Mouse (Mus musculus): Measurements from ENCODE around the gene Ddr1. TPM values are rescaled to one million over a fixed set of nuclear protein-coding genes. Genes with fewer than 3 reads are reported as not detected.
A peak's percentile ranks its signal among the peaks of the same experiment; 100 is the strongest.

The Ddr1 gene
- total RNA-seq, 2 experiments from 2014 or later = 69.6 to 71.4 TPM

DNA sequence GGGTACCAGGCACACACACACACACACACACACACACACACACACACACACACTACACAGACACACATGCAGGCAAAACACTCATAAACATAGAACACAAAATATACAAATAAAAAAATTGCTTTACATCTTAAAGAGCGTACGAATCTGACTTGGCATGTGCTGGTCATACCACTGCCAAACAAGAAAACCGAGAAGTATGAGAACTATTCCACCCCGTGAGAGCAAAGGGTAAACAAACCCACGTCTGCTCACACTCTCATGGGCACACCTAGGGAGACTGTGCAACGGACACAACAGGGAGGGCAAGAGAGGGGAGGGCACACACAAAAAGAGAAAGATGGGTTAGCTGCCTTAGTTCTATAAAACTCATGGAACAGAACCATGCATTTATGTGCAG, 7.7 kb downstream of the Ddr1 start:
- DNase-seq (ENCODE audit: low spot score in 2 of 2) = no peak

DNA sequence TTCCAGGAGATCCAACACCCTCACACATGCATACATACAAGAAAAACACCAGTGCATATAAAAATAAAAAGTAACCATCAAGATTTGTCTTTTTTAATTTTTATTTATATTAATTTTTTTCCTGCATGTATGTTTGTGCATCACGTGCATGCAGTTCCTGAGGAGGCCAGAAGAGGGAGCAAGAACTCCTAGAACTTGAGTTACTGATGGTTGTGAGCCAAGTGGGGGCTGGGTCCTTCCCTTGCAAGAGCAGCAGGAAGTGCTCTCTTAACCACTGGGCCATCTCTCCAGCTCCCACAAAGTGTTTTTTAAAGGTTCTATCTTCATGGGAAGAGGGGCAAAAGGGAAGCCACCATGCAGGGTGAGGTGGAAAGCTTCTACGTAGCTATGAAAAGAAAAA, 9.1 kb downstream of the Ddr1 start:
- DNase-seq (ENCODE audit: low spot score in 2 of 2) = peak in 1 of 2 experiments; percentile 57

DNA sequence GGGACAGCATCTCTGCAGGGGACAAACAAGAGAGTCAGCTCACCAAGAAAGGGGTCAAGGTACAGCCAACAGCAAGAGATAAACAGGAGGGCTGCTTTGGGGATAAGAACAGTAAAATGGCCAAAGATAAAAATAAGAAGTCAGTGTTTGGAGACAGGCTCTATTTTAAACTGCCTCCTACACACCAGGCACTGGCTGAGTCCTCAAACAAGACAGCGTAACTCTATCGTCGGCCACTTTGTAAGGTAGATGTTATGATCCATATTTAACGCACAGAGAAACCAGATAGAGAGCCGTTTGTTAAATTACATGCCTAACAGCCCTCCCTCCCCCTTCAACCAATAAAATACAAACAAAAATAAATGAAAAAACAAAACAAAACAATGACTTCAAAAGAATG, 10.5 kb downstream of the Ddr1 start:
- DNase-seq (ENCODE audit: low spot score in 2 of 2) = no peak

DNA sequence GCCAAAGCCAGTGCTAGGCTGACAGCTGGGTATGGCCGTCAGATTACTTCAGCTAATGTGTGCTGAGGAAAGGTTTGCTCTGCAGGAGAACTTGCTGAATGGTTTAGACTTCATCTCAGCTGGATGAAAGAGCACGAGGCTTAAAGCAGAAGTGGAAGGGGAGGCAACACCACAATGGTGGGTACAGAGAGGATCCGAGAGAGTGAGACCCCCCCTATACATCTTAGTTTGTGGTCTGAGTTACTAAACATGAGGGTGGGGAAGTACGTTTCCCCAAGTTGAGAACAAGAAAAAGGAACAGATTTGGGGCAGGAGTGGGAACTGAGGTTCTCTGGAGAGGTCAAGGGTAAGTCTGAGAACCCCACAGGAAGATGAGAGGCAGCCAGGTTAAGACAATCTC, 12.1 kb downstream of the Ddr1 start:
- no peak for DNase-seq (ENCODE audit: low spot score in 2 of 2)

GRCm38 (mm10) chr17:35691811-35692210, 12.6 kb downstream of the Ddr1 start:
- DNase-seq (ENCODE audit: low spot score in 2 of 2) = no peak

GRCm38 (mm10) chr17:35689936-35690645, 14.3 kb downstream of the Ddr1 start:
- DNase-seq (ENCODE audit: low spot score in 2 of 2) = no peak

DNA sequence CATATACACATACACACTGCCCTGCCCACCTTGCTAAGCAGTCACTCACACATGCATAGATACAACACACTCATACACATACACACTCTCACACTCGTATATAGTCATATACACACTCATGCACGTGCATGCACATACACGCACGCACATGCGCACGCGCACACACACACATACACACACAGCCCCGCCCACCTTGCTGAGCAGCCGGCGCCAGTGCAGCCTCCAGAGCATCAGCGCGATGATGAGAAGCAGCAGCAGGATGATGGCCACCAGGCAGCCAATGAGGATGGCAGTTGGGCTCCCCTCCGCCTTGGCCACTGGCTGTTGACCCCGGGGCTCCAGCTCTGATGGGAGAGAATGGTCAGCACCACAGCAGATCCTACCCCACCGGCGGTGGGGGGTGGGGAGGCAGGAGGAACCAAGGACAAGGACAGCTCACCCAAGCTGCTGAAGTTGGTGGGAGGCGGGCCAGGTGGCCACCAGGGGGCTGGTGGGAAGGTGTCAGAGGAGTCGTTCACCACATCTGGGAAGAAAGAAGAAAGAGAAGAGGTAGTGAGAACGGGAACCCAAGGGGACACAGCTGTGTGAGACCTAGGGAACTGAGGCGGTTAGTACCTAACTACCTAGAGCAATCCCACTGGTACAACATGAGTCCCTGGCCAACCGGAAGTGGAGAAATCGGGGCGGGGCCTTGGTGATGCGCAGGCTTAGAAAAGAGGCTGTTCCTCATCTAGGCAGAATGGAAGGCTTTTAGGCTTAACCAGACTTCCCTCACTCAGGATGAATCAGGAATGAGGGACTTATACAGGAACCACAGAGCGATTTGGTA, 15.9 kb downstream of the Ddr1 start:
- no peak for DNase-seq (ENCODE audit: low spot score in 2 of 2)

- no peak for DNase-seq (ENCODE audit: low spot score in 2 of 2)
Measured at GRCm38 (mm10) chr17:35685061-35685460, 19.4 kb downstream of the Ddr1 start.

GRCm38 (mm10) chr17:35681986-35682385, 22.4 kb downstream of the Ddr1 start:
- no peak for DNase-seq (ENCODE audit: low spot score in 2 of 2)

DNA sequence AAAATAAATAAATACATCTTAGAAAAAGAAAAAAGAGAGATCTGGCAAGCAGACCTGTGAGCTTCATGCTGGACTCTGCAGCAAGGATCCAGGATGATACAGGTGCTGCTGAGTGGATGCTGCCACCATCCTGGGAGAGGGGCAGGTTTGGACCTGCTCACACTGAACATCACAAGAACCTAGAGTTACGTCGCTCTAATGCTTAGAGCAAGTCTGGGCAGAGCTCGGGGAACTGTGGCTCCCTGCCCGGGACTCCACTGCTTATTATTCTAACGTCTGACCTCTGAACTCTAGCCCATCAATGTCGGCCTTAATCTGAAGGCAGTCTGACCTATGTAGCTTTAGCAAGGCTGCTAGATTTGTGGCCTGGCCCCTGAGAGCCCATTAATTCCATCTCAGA, 23.8 kb downstream of the Ddr1 start:
- no peak for DNase-seq (ENCODE audit: low spot score in 2 of 2)

DNA sequence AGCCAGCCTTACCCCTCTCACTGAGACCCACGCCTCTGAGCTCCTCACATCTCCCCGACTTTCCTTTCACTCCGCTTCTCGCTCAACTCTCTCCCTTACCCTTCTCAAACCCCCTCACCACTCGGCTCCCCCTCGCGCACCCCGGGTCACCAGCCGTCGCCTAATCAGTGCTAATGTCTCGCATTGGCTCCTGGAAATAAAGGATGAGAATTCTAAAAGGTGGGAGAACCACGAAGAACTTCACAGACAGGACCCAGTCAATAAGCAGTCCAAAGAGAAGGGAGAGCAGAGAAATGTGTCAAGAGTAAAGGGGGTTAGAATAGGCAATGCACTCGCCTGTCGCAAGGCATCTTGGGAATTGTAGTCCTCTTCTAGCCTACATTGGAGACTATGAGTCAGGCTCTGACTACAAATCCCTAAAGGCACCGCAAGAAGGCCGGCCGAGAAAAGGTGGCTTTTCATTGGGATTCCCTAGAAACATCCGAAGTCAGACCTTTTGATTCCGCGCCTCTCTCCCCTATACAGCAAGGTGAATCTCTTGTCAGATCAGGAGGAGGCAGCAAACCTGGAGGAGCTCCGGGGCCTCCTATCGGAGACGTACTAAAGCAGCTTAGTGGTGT, 30.9 kb downstream of the Ddr1 start, which contains the start of gene Gtf2h4:
TSS of gene Gtf2h4 (minus strand) at position 324 of the 620 bp plus-strand sequence.
- DNase-seq (ENCODE audit: low spot score in 2 of 2) = peak; percentile 62 to 85

DNA sequence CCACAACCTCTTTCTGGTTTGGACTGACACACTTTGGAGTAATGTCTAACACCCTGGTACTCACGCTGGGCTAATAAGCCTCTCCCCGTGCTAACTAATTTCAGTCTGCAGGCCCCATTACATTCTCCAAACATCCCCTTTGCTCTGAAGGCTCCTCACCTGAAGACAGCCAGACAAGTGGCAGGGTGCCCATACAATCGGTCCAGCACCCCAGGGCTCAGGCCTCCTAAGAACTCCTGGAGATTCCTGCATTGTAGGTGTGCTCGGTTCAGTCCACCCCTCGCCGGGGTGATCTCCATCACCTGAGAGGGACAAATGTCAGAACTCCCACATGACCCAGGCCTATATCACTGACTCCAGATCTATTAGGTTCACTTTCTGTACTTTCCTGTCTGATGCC, 31.9 kb downstream of the Ddr1 start:
- no peak for DNase-seq (ENCODE audit: low spot score in 2 of 2)

DNA sequence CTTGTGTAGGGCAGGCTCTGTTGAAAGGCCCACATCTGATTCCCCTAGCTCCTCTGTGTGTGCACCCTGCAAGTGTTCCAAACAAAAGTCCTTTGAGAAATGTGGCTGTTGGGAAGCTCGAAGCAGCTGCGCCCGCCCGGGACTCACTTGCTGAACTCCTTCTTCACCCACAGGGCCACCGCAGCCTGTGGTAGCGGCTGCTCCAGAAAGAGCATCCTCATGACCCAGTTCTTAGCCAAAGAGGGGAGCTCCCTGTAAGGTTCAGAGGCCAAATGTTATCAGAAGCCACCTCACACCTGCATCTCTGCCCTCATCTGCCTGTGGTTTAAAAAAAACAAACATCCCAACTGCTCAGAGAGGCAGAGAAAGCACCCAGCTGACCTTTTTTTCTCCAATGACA, 32.6 kb downstream of the Ddr1 start:
- no peak for DNase-seq (ENCODE audit: low spot score in 2 of 2)

- DNase-seq (ENCODE audit: low spot score in 2 of 2) = no peak
Measured at GRCm38 (mm10) chr17:35669731-35670130, 34.7 kb downstream of the Ddr1 start.

- DNase-seq (ENCODE audit: low spot score in 2 of 2) = peak; percentile 94 to 95
Measured at GRCm38 (mm10) chr17:35667334-35668065, 36.9 kb downstream of the Ddr1 start, which contains the start of gene Vars2. Gene Vars2, minus strand, starts transcription at chr17:35667592.

DNA sequence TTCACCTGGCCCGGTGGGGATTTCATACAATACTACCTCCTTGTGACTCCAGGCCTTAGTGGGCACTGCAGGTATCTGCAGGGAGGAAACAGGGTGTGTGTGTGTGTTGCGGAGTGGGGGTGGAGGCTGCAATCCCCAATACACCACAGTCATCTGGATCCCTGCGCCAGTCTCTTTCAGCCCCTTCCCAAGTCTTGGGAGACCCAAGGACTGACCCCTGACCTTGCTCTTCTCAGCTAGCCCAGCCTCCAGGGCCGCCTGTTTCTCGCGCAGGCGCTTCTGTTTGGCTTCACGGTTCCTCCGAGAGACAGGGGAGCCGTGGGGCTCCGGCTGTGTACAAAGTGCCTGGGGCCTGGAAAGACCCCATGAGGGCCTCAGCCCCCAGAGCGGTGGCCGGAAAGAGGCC, 37.6 kb downstream of the Ddr1 start:
- DNase-seq (ENCODE audit: low spot score in 2 of 2) = no peak

GRCm38 (mm10) chr17:35665957-35666515, 38.4 kb downstream of the Ddr1 start:
- DNase-seq (ENCODE audit: low spot score in 2 of 2) = no peak

GRCm38 (mm10) chr17:35653086-35653485, 51.3 kb downstream of the Ddr1 start:
- DNase-seq (ENCODE audit: low spot score in 2 of 2) = no peak

- no peak for DNase-seq (ENCODE audit: low spot score in 2 of 2)
Measured at GRCm38 (mm10) chr17:35649429-35649828, 55.0 kb downstream of the Ddr1 start.

DNA sequence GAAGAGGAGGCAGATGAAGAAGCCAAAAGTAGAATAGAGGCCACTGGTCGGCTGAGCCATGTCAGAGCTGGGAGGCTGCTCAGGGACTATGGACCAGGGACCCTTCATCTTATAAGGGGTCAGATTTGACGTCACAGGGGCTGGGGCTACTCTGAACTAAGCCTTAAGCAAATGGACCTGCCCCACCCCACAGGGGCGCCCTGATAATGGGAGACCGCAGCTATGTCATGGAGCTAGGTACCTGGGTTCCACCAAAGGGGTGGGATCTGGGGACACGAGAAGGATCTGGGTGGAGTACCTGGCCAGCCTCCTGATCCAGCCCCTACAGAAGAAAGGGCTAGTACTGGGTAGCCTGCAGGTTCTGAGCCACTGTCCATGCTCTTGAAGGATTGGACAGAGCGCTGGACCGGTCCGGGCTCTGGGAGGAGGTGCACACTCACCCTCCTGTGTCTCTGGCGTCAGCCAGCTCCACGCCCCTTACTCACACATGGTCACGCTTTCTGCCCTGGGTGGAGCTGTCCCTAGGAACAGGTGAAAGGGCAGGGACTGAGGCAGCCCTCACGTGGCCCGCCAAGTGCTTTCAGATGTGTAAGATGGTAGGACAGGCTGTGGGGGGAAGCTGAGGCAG, 60.7 kb downstream of the Ddr1 start, which contains the start of gene Mucl3:
TSS of gene Mucl3 (minus strand) at position 87 of the 628 bp plus-strand sequence.
- DNase-seq (ENCODE audit: low spot score in 2 of 2) = no peak
